Mouse (Mus musculus) bone marrow, adult 2 months (tissue): Measurements from ENCODE around the gene Aspscr1. TPM values are rescaled to one million over a fixed set of nuclear protein-coding genes. Genes with fewer than 3 reads are reported as not detected.
A peak's percentile ranks its signal among the peaks of the same experiment; 100 is the strongest.
"Not testable (repeated sequence)": the region's sequence is repeated elsewhere in the genome, so short reads cannot be mapped to it uniquely, and the experiment has no call there.

ENCODE experiments used
- H3K27ac ChIP-seq: fragments of 200-500 bp; 2 replicates; pipeline ENCODE4 v1.5.1; 2012; ENCODE audit warnings: low read depth, mild to moderate bottlenecking, control low read depth, inconsistent platforms, low read length; ENCODE audit not compliant: control insufficient read depth, poor library complexity, insufficient read depth
- H3K4me1 ChIP-seq: fragments of 200-500 bp; 2 replicates; pipeline ENCODE4 v1.6.1; 2011; ENCODE audit warnings: low read length; ENCODE audit not compliant: control insufficient read depth, insufficient read depth
- H3K4me3 ChIP-seq: fragments of 200-500 bp; replicated peaks from 2 replicates; pipeline ENCODE3; 2011; ENCODE audit warnings: mild to moderate bottlenecking, low read depth, low read length, control low read depth; ENCODE audit not compliant: control insufficient read depth
- CTCF ChIP-seq: fragments of 200-500 bp; IDR thresholded peaks from 2 replicates; pipeline ENCODE4 v1.5.1; 2011; ENCODE audit warnings: low read length, control low read depth; ENCODE audit not compliant: control insufficient read depth, insufficient read depth
- POLR2A ChIP-seq: fragments of 200-500 bp; IDR thresholded peaks from 2 replicates; pipeline ENCODE4 v1.6.1; 2011; ENCODE audit warnings: low read depth, mild to moderate bottlenecking, control low read depth, low read length, borderline replicate concordance; ENCODE audit not compliant: control insufficient read depth
- WGBS: fragments of 180-500 bp; shearing (Covaris S2); methylation state at CpG from one replicate; pipeline ENCODE4 v1.1.7; 2018; 5-methylcytosine and 5-hydroxymethylcytosine counted together
- polyA plus RNA-seq: library from polyadenylated mRNA; stranded (reverse); fragments of >200 nt; gene quantifications from 2 replicates; pipeline ENCODE4 v1.2.4, GENCODE M21; 2011; ENCODE audit warnings: low replicate concordance; ENCODE audit not compliant: missing spikeins, insufficient read depth, insufficient read length

Gene Aspscr1
- polyA plus RNA-seq, 1 experiment = 94.3 TPM

DNA sequence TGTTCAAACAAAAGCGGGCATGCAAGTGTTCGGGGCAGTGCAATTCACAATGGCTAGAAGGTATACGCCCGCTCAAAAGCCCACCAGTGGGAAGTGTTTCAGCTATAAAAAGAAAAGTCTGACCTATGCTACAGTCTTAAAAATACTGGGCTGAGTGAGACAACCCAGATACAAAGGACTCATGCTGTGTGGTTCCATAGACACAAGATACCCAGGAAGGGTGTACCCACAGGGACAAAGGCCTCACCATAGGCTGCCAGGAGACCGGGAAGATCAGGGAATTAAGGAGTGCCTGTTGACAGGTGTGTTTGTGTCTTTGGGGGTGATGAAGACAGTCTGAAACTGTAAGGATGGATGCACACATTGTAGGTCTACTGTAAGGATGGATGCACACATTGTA lies 9.1 kb upstream of the Aspscr1 start:
- 84% methylated on average over 5 of the region's 5 CpGs for WGBS
- H3K4me3 ChIP-seq = no peak overlapping the region
- TF ChIP-seq POLR2A (no peak), CTCF (no peak)
- H3K27ac ChIP-seq = no peak overlapping the region
- H3K4me1 ChIP-seq = no peaks in the 10 kb centered on the region

DNA sequence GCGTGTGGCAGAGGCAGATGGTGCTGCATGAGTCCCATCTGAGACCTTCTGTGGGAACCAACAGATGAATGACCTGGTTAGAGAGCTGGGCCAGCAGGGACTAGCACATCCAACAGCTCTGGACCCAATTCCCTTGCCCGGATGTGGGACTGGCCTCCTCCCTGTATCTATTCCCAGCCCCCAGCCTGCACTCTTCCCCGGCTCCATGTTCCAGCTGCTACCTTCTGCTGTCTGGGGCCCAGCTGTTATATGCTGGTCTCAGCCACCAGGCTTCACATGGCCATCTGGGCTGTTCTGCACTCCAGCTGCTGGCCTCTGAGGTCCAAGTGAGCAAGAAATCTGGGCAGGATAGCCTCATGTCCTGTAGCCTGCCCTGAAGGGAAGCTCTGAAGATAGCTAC lies 7.4 kb upstream of the Aspscr1 start:
- H3K27ac ChIP-seq = no peak overlapping the region
- no peak for TF ChIP-seq POLR2A
- no peak for TF ChIP-seq CTCF
- WGBS = 79% methylated on average over 3 of the region's 3 CpGs

DNA sequence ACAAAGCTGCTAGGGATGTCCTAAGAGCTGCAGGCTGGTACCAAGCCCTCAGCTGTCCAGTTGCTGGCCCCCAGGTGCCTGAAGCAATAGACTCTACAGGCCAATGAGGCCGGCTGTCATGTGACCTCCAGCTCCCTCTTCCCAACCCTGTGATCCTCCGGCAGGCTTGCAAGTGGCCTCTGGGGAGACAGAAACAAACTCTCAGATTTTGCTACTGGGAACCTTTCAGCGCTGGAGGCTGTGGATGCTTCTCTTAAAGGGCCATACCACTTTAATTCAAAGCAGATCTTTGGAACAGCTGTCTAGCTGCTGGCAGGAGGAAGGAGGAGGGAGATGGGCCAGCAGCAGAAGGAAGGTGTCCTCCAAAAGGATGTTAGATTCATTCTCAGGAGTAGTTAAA lies 6.2 kb upstream of the Aspscr1 start:
- H3K27ac ChIP-seq = no peak overlapping the region
- 55% methylated on average over 3 of the region's 3 CpGs for WGBS
- TF ChIP-seq POLR2A (no peak), CTCF (no peak)
- H3K4me1 ChIP-seq = no peaks in the 10 kb centered on the region
- H3K4me3 ChIP-seq = no peak overlapping the region

More for the DNA sequence above, 7.4 kb upstream of the Aspscr1 start:
- no peaks in the 10 kb centered on the region for H3K4me1 ChIP-seq
- no peak overlapping the region for H3K4me3 ChIP-seq

DNA sequence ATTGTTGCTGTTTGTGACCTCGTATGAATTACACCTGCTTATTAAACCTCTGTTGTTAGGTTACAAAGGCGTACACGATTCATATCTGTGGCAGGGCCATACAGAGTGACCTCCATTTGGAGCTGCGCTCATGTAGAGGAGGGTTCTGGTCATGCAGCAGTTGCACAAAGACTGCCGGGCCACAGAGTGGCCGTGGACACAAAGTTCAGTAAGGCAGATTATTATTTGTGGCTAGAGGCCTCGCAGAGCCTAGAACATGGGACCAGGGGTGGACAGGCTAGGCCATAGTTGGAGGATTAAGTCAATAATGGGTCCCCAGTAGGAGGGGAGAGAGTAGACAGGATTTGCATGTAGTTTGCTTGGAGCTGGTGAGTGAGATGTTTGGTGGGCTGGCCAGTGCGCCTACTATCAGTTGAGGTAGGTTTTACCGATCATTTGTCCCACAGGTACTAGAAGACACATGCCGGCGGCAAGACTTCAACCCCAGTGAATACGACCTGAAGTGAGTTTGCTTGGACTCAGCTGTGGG lies 885 bp downstream of the Aspscr1 start:
- Histone ChIP-seq H3K4me3 (peak overlapping the region; percentile 84), H3K4me1 (peaks cover 2% of the 10 kb centered on the region; the same call in 1 of the 2 replicates), H3K27ac (peak overlapping the region; percentile 96)
- 30% methylated on average over 12 of the region's 12 CpGs for whole genome bisulfite sequencing
- TF ChIP-seq CTCF (no peak), POLR2A (no peak)

DNA sequence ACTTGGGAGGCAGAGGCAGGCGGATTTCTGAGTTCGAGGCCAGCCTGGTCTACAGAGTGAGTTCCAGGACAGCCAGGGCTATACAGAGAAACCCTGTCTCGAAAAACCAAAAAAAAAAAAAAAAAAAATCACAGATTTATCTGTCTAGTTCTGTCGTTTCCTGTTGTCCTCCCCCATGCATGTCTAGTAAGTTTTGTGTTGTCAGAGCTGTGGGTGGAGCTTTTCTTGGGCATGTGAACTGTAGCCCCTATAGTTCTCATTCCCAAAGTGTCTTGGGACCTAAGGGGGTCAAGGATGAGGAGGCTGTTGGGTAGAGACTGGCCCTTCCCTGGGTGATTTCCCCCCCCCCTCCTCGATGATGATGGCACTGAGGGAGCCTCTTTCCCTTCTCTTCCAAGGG lies 3.1 kb downstream of the Aspscr1 start:
- not testable (repeated sequence) for H3K4me3 ChIP-seq, H3K4me1 ChIP-seq, H3K27ac ChIP-seq
- 52% methylated on average over 5 of the region's 5 CpGs for WGBS

DNA sequence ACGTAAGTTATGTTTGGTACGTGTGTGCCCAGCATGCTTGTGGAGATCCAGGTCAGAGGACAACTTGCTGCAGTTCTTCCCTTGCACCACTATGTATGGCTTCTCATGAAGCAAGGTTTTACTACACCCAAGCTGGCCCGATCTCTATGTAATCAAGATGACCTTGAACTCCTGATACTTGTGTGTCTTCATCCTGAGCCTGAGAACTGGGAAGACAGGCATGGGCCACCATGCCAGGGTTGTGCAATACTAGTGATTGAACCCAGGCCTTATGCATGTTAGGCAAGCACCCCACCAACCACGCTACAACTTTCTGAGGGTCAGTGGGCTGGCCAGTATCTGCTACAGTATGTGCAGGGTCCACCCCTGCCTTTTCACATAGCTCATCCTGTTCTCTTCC lies 4.2 kb downstream of the Aspscr1 start:
- 83% methylated on average over 4 of the region's 4 CpGs for WGBS

DNA sequence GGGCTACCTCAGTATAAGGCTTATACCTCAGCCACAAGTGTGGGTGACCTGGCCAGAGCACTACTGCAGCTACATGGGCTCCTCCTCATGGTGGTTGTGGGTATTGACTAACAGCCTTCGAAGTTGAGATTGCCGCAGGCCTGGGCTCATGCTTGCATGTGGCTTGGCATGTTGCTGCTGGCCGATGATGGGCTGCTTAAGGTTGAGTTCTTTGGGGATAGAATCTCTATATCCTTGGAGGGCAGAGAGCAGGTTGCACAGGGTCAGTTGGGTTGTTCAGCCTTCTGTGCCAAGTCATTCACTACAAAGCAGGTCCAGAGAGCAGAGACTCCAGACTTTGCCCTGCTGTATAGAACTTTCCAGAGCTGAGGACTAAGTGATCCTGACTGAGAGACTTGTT lies 7.1 kb downstream of the Aspscr1 start:
- no peak overlapping the region for H3K4me3 ChIP-seq
- H3K27ac ChIP-seq = no peak overlapping the region
- TF ChIP-seq CTCF (peak; percentile 67), POLR2A (no peak)
- no peaks in the 10 kb centered on the region for H3K4me1 ChIP-seq
- 57% methylated on average over 3 of the region's 3 CpGs for WGBS

More for the DNA sequence above, 4.2 kb downstream of the Aspscr1 start:
- no peak overlapping the region for H3K27ac ChIP-seq
- no peak overlapping the region for H3K4me3 ChIP-seq
- TF ChIP-seq POLR2A (no peak), CTCF (no peak)
- peaks cover 2% of the 10 kb centered on the region; the same call in 1 of the 2 replicates for H3K4me1 ChIP-seq

DNA sequence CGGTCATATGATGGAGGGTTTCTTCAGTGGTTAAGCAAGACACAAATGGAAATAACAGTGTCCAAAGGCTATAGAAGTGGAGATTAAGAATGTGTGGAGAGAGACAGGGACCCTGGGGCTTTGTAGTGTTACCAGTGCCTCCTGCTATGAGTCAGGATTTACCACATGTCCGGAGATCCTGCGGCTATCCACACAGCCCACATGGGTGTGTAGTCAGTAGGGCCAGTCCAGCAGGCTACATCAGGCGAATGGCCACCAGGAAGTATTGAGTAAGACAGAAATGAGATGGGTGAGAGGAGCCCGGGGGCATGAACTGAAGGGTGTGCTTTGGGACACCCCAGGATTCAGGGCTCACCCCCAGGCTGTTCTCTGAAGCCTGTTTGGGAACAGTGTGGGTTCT lies 9.9 kb downstream of the Aspscr1 start:
- Histone ChIP-seq H3K4me3 (no peak overlapping the region), H3K4me1 (no peaks in the 10 kb centered on the region), H3K27ac (no peak overlapping the region)
- no peak for TF ChIP-seq POLR2A
- no peak for TF ChIP-seq CTCF
- 71% methylated on average over 5 of the region's 5 CpGs for WGBS

DNA sequence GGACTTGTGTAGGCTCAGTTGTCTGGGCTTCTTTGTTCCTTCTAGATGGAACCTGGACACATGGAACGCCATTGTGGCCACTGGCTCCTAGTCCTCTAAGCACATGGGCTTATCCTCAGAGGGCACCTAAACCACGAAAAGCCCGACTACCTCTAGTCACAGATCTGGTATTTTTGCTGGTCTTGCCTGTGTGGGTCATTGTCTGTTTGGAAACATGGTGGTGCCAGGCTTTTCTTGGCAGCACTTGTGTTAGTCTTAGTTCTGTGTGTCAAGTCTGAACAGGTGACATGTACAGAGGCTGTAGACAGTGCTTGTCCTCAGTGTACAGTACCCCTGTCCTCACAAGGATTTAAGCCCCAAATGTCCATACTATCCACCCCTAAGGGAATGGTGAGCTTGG lies 10.8 kb downstream of the Aspscr1 start:
- H3K4me1 ChIP-seq = no peaks in the 10 kb centered on the region
- H3K4me3 ChIP-seq = no peak overlapping the region
- 76% methylated on average over 3 of the region's 3 CpGs for WGBS

More for the DNA sequence above, 10.8 kb downstream of the Aspscr1 start:
- H3K27ac ChIP-seq = no peak overlapping the region
- no peak for TF ChIP-seq POLR2A
- no peak for TF ChIP-seq CTCF
